Mouse (Mus musculus) ES-E14 (cell line): Measurements from ENCODE around the gene Minos1.

Experiments
- CHD2 ChIP-seq: IDR thresholded peaks from 2 replicates; pipeline ENCODE4 v1.6.1; 2014; ENCODE audit warnings: mild to moderate bottlenecking, low read depth, low read length, inconsistent platforms
- ZC3H11A ChIP-seq: IDR thresholded peaks from 2 replicates; pipeline ENCODE4 v1.6.1; 2012; ENCODE audit warnings: low read depth, mild to moderate bottlenecking, inconsistent platforms, low read length, borderline replicate concordance

DNA sequence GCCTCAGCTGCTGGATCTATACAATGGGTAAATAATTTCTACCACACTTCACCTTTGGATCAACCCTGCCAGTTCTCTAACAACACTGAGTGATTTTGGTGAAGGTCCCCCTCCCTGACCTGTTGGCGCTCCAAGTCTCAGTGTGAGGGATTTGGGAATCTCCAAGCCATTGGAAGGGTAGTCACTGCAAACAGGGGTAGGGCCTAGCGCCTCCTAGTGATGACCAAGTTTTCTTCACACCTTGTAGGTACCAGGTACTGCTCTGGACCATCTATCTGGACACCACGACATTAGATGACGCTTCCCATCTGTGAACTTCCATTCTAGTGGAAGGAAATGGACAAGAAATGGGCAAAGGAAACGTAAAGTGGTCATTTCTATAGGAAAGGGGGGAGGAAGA lies 55.0 kb downstream of the Minos1 start:
- TF ChIP-seq CHD2 (no peak), ZC3H11A (no peak)
